Mouse (Mus musculus) E14TG2a.4 (cell line): ENCODE measurements at regions not wholly inside any gene's neighbourhood (a gene's known extent, or its start where the extent isn't known, plus 50 kb on each side); places are given as distances from the start of the nearest gene placed in this dataset.

Experiments
- H3K27me3 ChIP-seq: 2 replicates; pipeline ENCODE4 v1.6.1; 2014; ENCODE audit warnings: low read length, control low read depth; ENCODE audit not compliant: insufficient read depth
- H3K36me3 ChIP-seq: 2 replicates; pipeline ENCODE4 v1.6.1; 2014; ENCODE audit warnings: low read length, control low read depth; ENCODE audit not compliant: insufficient read depth
- H3K4me1 ChIP-seq: replicated peaks from 2 replicates; pipeline ENCODE4 v1.6.1; 2014; ENCODE audit warnings: low read depth, low read length, control low read depth
- H3K4me3 ChIP-seq: replicated peaks from 2 replicates; pipeline ENCODE4 v1.5.1; 2014; ENCODE audit warnings: mild to moderate bottlenecking, low read length
- H3K9me3 ChIP-seq: 2 replicates; pipeline ENCODE4 v1.6.1; 2014; ENCODE audit warnings: low read length, control low read depth
- CTCF ChIP-seq: conservative IDR thresholded peaks from 2 replicates; pipeline ENCODE4 v1.5.1; 2014; ENCODE audit warnings: low read length
- NANOG ChIP-seq: IDR thresholded peaks from 2 replicates; pipeline ENCODE4 v1.6.1; 2014; ENCODE audit warnings: borderline replicate concordance, low read length, mixed read lengths
- POU5F1 ChIP-seq: IDR thresholded peaks from 2 replicates; pipeline ENCODE4 v1.6.1; 2014; ENCODE audit warnings: low read length, borderline replicate concordance

GRCm38 (mm10) chr2:74930702-74931101 lies 105.1 kb downstream of the Mtx2 start:
- no peak overlapping the region for H3K4me3 ChIP-seq
- H3K9me3 ChIP-seq: no peaks in the 10 kb centered on the region
- 0 out of 2 replicates have a peak, but pooled peaks cover 4% of the 10 kb centered on the region for H3K27me3 ChIP-seq
- no peak for TF ChIP-seq POU5F1
- TF ChIP-seq NANOG: no peak
- TF ChIP-seq CTCF: no peak
- H3K4me1 ChIP-seq: no peaks in the 10 kb centered on the region
- no peaks in the 10 kb centered on the region for H3K36me3 ChIP-seq

GRCm38 (mm10) chr2:74933190-74933589 lies 107.6 kb downstream of the Mtx2 start:
- Histone ChIP-seq H3K4me1 (no peaks in the 10 kb centered on the region), H3K36me3 (no peaks in the 10 kb centered on the region), H3K9me3 (no peaks in the 10 kb centered on the region), H3K4me3 (no peak overlapping the region), H3K27me3 (no peaks in the 10 kb centered on the region)
- TF ChIP-seq CTCF (no peak), POU5F1 (no peak), NANOG (no peak)

- TF ChIP-seq POU5F1: no peak
- TF ChIP-seq NANOG: no peak
- no peak for TF ChIP-seq CTCF
- no peaks in the 10 kb centered on the region for H3K9me3 ChIP-seq
- no peaks in the 10 kb centered on the region for H3K27me3 ChIP-seq
- H3K4me3 ChIP-seq: no peak overlapping the region
- H3K36me3 ChIP-seq: no peaks in the 10 kb centered on the region
- H3K4me1 ChIP-seq: no peaks in the 10 kb centered on the region
Observed at GRCm38 (mm10) chr2:74933771-74934170, 108.2 kb downstream of the Mtx2 start.

- H3K4me3 ChIP-seq: no peak overlapping the region
- H3K4me1 ChIP-seq: no peaks in the 10 kb centered on the region
- H3K36me3 ChIP-seq: no peaks in the 10 kb centered on the region
- H3K27me3 ChIP-seq: no peaks in the 10 kb centered on the region
- no peak for TF ChIP-seq NANOG
- TF ChIP-seq CTCF: no peak
- no peak for TF ChIP-seq POU5F1
- H3K9me3 ChIP-seq: no peaks in the 10 kb centered on the region
Observed at GRCm38 (mm10) chr2:74938711-74939110, 113.1 kb downstream of the Mtx2 start.

- no peaks in the 10 kb centered on the region for H3K27me3 ChIP-seq
- no peak for TF ChIP-seq CTCF
- no peak for TF ChIP-seq NANOG
- TF ChIP-seq POU5F1: no peak
- H3K4me1 ChIP-seq: no peaks in the 10 kb centered on the region
- H3K36me3 ChIP-seq: no peaks in the 10 kb centered on the region
- H3K4me3 ChIP-seq: no peak overlapping the region
- H3K9me3 ChIP-seq: no peaks in the 10 kb centered on the region
Observed at GRCm38 (mm10) chr2:74941966-74942365, 116.4 kb downstream of the Mtx2 start.

GRCm38 (mm10) chr2:74942611-74943198 lies 117.1 kb downstream of the Mtx2 start:
- no peak overlapping the region for H3K4me3 ChIP-seq
- H3K9me3 ChIP-seq: no peaks in the 10 kb centered on the region
- no peaks in the 10 kb centered on the region for H3K27me3 ChIP-seq
- H3K4me1 ChIP-seq: no peaks in the 10 kb centered on the region
- H3K36me3 ChIP-seq: no peaks in the 10 kb centered on the region
- TF ChIP-seq NANOG (no peak), CTCF (no peak), POU5F1 (no peak)

- no peaks in the 10 kb centered on the region for H3K9me3 ChIP-seq
- no peaks in the 10 kb centered on the region for H3K27me3 ChIP-seq
- no peak for TF ChIP-seq POU5F1
- TF ChIP-seq NANOG: no peak
- TF ChIP-seq CTCF: no peak
- no peaks in the 10 kb centered on the region for H3K4me1 ChIP-seq
- no peaks in the 10 kb centered on the region for H3K36me3 ChIP-seq
- H3K4me3 ChIP-seq: no peak overlapping the region
Observed at GRCm38 (mm10) chr2:74945185-74945749, 119.7 kb downstream of the Mtx2 start.

GRCm38 (mm10) chr2:74951401-74952260 lies 126.0 kb downstream of the Mtx2 start:
- Histone ChIP-seq H3K9me3 (no peaks in the 10 kb centered on the region), H3K27me3 (no peaks in the 10 kb centered on the region), H3K4me3 (no peak overlapping the region), H3K4me1 (no peaks in the 10 kb centered on the region), H3K36me3 (no peaks in the 10 kb centered on the region)
- TF ChIP-seq NANOG: no peak
- no peak for TF ChIP-seq CTCF
- TF ChIP-seq POU5F1: no peak
